In the genomic region with DNA sequence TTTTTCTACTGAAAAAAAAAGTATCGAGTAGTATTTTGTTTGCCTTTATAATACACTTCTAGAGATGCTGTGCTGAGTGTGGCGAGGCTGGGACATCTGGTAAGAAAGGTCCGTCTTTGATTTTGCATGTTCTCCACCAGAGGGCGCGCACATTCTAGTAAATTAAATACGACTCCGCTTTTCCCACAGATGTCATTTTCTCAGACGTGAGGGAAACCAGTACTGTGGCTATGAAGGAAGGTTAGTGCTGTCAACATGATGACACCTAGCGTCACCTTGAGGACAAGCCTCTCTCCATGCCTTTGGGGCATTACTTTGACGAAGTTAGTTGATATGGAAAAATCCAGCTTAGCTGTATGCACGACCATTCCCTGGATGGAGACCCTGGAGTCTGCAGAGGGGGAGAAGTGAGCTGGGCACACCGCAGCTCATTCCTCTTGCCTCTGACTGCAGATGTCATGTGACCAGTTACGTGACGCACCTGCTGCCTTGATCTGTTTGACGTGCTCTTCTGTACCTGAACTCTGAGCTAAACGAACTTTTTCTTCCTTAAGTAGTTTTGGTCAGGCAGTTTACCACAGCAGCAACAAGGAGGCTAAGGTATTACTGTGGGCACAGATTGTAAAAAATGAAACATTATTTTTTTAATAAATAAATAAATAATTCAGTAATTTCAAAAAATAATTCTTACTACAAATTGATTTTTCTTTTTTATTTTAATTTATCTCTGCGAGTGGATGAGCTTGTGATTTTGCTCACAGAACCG, we compare ENCODE assay signal across 8 mouse cellular contexts. TPM values are rescaled to one million over a fixed set of nuclear protein-coding genes. Genes with fewer than 3 reads are reported as not detected.
DNase-seq lines count a peak whose midpoint lies in the region; ATAC-seq and TF ChIP-seq lines count a peak whose summit lies in the region.

No protein-coding gene starts in this region.

- peak; percentile 63 for TF ChIP-seq CTCF in E14TG2a.4 (conservative IDR thresholded peaks at IDR 0.05; ENCODE audit: low read length)
- peak; percentile 52 for TF ChIP-seq CTCF in lung, adult 2 months (IDR thresholded peaks at IDR 0.05; ENCODE audit: insufficient read depth, low read length)

- H3K36me3 ChIP-seq in E14TG2a.4 (ENCODE audit: insufficient read depth, low read length), result no peaks in the 10 kb centered on the region
- H3K36me3 ChIP-seq in forebrain, embryonic 12.5 days (replicated peaks), result no peaks in the 10 kb centered on the region
- no peaks in the 10 kb centered on the region for H3K36me3 ChIP-seq in neural tube, embryonic 15.5 days

- no peak overlapping the region for H3K4me3 ChIP-seq in E14TG2a.4 (replicated peaks; ENCODE audit: low read length)
- H3K4me3 ChIP-seq in forebrain, embryonic 12.5 days (replicated peaks), result no peak overlapping the region
- no peak overlapping the region for H3K4me3 ChIP-seq in lung, adult 2 months (replicated peaks; ENCODE audit: extremely low read depth, low read depth, low read length)
- H3K4me3 ChIP-seq in neural tube, embryonic 15.5 days (replicated peaks), result no peak overlapping the region

- H3K9me3 ChIP-seq in E14TG2a.4 (ENCODE audit: low read length), result no peaks in the 10 kb centered on the region
- H3K9me3 ChIP-seq in forebrain, embryonic 12.5 days, result no peaks in the 10 kb centered on the region
- peaks cover 5% of the 10 kb centered on the region; the same call in 1 of the 2 replicates for H3K9me3 ChIP-seq in neural tube, embryonic 15.5 days (replicated peaks)

- peak; percentile 57 for DNase-seq in brain, embryonic 18.5 days (ENCODE audit: low read depth, low spot score)
- DNase-seq in heart, postnatal 10 days, result peak; percentile 70 to 86
- peak; percentile 65 to 88 for DNase-seq in kidney, postnatal 36 days
- DNase-seq in lung, adult 2 months, result peak; percentile 44
- peak; percentile 43 for DNase-seq in thymus, postnatal 14 days

- no peak overlapping the region for H3K4me2 ChIP-seq in forebrain, embryonic 12.5 days
- H3K4me2 ChIP-seq in neural tube, embryonic 15.5 days, result peak overlapping the region; percentile 28; the same call in 1 of the 2 replicates

- peak; percentile 71 for ATAC-seq in forebrain, embryonic 12.5 days (ENCODE audit: low FRiP score)
- peak; percentile 88 for ATAC-seq in neural tube, embryonic 15.5 days (ENCODE audit: low FRiP score)

- H3K27me3 ChIP-seq in E14TG2a.4 (ENCODE audit: insufficient read depth, low read length), result peaks cover 7% of the 10 kb centered on the region
- H3K27me3 ChIP-seq in forebrain, embryonic 12.5 days, result no peaks in the 10 kb centered on the region; the same call in 1 of the 2 replicates
- no peaks in the 10 kb centered on the region for H3K27me3 ChIP-seq in neural tube, embryonic 15.5 days (replicated peaks)

- TF ChIP-seq POLR2A in lung, adult 2 months (IDR thresholded peaks at IDR 0.05; ENCODE audit: borderline replicate concordance, extremely low read depth, low read depth, low read length), result no peak

- WGBS in forebrain, embryonic 12.5 days, result 35% methylated on average over 18 of the region's 18 CpGs
- 23% methylated on average over 18 of the region's 18 CpGs for WGBS in lung, adult 2 months
- 29% methylated on average over 18 of the region's 18 CpGs for WGBS in neural tube, embryonic 15.5 days

- intact Hi-C loops in heart, postnatal 10 days (cut with DNase I), result loop anchor here (1.0 to 5.0 kb wide), 4 partner anchors 87 to 254 kb away; no protein-coding TSS in a partner anchor

- no peak overlapping the region for H3K27ac ChIP-seq in forebrain, embryonic 12.5 days
- no peak overlapping the region for H3K27ac ChIP-seq in neural tube, embryonic 15.5 days (replicated peaks)

- H3K4me1 ChIP-seq in E14TG2a.4 (replicated peaks; ENCODE audit: low read depth, low read length), result no peaks in the 10 kb centered on the region
- no peaks in the 10 kb centered on the region for H3K4me1 ChIP-seq in forebrain, embryonic 12.5 days
- H3K4me1 ChIP-seq in lung, adult 2 months (ENCODE audit: control insufficient read depth, insufficient read depth, low read length), result no peaks in the 10 kb centered on the region
- peaks cover 3% of the 10 kb centered on the region; the same call in 1 of the 2 replicates for H3K4me1 ChIP-seq in neural tube, embryonic 15.5 days

- H3K9ac ChIP-seq in forebrain, embryonic 12.5 days, result no peak overlapping the region
- H3K9ac ChIP-seq in neural tube, embryonic 15.5 days (replicated peaks), result no peak overlapping the region

RNA-seq across cellular contexts. Expression of a gene that starts 16.2 kb away (rescaled TPM):
- polyA plus RNA-seq in forebrain, embryonic 12.5 days (2016; fragmentation: Nextera tagmentation; extraction: Ambion mirVana), result not detected in 2 replicates
- total RNA-seq in heart, postnatal 10 days (2021), result not detected
- polyA plus RNA-seq in lung, adult 2 months (2012; rRNA removed), result 0.04 and 0.61 TPM in 2 replicates
- polyA plus RNA-seq in neural tube, embryonic 15.5 days (2015; fragmentation: Nextera tagmentation; extraction: Ambion mirVana), result 0.06 and 6.6 TPM in 2 replicates

RNA-seq across cellular contexts. Expression of a gene that starts 24.6 kb away (rescaled TPM):
- not detected in 2 replicates for polyA plus RNA-seq in forebrain, embryonic 12.5 days (2016; fragmentation: Nextera tagmentation; extraction: Ambion mirVana)
- total RNA-seq in heart, postnatal 10 days (2021), result not detected
- 1.6 and 1.7 TPM in 2 replicates for polyA plus RNA-seq in lung, adult 2 months (2012; rRNA removed)
- polyA plus RNA-seq in neural tube, embryonic 15.5 days (2015; fragmentation: Nextera tagmentation; extraction: Ambion mirVana), result 0.32 and 0.42 TPM in 2 replicates

RNA-seq across cellular contexts. Expression of a gene that starts 49.1 kb away (rescaled TPM):
- 2.1 and 3.4 TPM in 2 replicates for polyA plus RNA-seq in forebrain, embryonic 12.5 days (2016; fragmentation: Nextera tagmentation; extraction: Ambion mirVana)
- 1 to 10 TPM; 2.9 to 9.4 TPM for total RNA-seq in heart, postnatal 10 days (2021)
- 4.3 and 9.7 TPM in 2 replicates for polyA plus RNA-seq in lung, adult 2 months (2012; rRNA removed)
- polyA plus RNA-seq in neural tube, embryonic 15.5 days (2015; fragmentation: Nextera tagmentation; extraction: Ambion mirVana), result 66.6 and 72.6 TPM in 2 replicates
